Mouse (Mus musculus) embryonic fibroblast, embryonic 13.5 days (primary cell): ENCODE results near the gene Cep295nl. TPM values are rescaled to one million over a fixed set of nuclear protein-coding genes. Genes with fewer than 3 reads are reported as not detected.

ENCODE experiments used
- H3K27ac ChIP-seq: 2 replicates; pipeline ENCODE4 v1.5.1; 2012; ENCODE audit warnings: low read length, control low read depth, inconsistent platforms; ENCODE audit not compliant: insufficient read depth
- H3K4me1 ChIP-seq: 2 replicates; pipeline ENCODE4 v1.6.1; 2011; ENCODE audit warnings: low read length; ENCODE audit not compliant: control insufficient read depth, insufficient read depth
- H3K4me3 ChIP-seq: 2 replicates; pipeline ENCODE4 v1.5.1; 2011; ENCODE audit warnings: mild to moderate bottlenecking, control low read depth, low read length; ENCODE audit not compliant: insufficient read depth
- CTCF ChIP-seq: IDR thresholded peaks from 2 replicates; pipeline ENCODE4 v1.5.1; 2011; ENCODE audit warnings: mild to moderate bottlenecking, control low read depth, low read length, moderate library complexity, borderline replicate concordance; ENCODE audit not compliant: insufficient read depth
- POLR2A ChIP-seq: IDR thresholded peaks from 2 replicates; pipeline ENCODE4 v1.6.1; 2011; ENCODE audit warnings: low read depth, mild to moderate bottlenecking, control low read depth, low read length, moderate library complexity
- polyA plus RNA-seq: library from polyadenylated mRNA; stranded (reverse); fragments of >200 nt; gene quantifications from 2 replicates; pipeline ENCODE4 v1.2.4, GENCODE M21; 2011; ENCODE audit warnings: low read depth; ENCODE audit not compliant: missing spikeins, insufficient read length

Cep295nl gene
- polyA plus RNA-seq, 1 experiment = 5.2 TPM

DNA sequence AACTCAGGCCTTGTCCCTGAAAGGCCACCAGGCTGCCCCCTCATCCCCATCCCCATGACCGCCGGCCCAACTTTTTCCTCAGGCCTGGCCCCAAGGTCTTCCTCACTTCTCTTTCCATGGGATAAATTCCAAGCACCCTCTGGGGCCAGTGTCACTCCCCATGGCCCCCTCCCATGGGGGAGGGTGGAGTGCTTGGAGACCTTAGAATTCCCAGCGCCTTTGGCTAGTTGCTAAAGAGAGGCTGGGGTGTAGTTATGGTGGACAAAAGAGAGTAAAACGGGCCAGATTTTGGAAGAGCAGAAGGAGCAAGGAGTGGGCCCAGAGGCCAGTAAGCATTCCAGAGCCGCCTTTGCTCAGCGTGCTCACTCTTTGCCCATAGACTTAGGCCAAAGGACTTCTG lies 13.3 kb upstream of the Cep295nl start, which contains the start of gene Timp2:
Timp2 (minus strand) TSS at position 101 of the 400 bp plus-strand sequence.
- Histone ChIP-seq H3K27ac (peak within 1 kb of the TSS; percentile 82), H3K4me1 (peaks cover 17% of the 10 kb centered on the region), H3K4me3 (peak within 1 kb of the TSS; percentile 74)
- TF ChIP-seq CTCF (no peak), POLR2A (no peak)

DNA sequence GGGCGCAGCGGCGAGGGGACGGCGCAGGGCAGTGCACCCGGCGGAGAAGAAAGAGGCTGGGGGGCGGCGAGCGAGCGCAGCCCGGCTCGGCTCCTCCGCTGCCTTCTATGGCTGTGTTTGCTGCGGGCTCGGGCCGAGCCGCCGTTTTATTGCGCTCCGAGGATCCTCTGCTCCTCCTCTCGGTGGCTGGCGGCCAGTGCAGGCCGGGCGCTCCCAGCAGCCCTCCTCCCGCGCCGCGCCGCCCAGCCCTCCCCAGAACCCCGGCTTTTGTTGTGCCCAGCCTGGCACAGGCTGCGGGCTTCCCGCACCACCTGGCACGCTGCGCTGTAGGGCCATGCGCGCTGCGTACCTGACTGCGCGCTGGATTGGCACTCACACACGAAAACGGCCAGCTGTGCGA lies 12.9 kb upstream of the Cep295nl start:
- peak; percentile 95 for TF ChIP-seq POLR2A
- no peak for TF ChIP-seq CTCF
- peak overlapping the region; percentile 82 for H3K27ac ChIP-seq
- peak overlapping the region; percentile 74 for H3K4me3 ChIP-seq
- H3K4me1 ChIP-seq = peaks cover 17% of the 10 kb centered on the region

DNA sequence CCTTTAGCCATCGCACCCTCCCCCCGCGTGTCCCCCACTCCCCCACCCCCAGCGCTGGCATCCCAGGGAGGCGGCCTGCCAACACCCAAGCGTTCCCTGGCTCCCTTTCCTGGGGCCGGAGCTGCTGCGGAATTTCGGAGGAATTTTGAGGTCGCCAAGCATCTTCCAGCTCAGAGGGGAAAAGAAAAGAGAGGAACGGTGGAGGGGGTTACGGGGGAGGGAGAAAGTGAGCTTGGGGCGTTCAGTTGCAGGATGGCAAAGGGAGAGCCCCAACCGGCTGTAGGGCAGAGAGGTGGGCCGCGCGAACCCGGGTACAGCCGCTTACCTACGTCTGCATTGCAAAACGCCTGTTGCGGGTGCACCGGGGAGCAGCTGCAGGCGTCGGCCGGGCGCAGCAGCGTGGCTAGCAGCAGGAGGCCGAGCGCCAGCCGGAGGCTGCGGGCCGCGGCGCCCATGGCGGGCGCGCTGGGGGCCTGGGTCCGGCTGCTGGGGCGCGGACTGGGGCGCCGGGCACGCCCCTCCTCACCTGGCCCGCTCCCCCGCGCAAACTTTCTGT lies 12.4 kb upstream of the Cep295nl start:
- peak overlapping the region; percentile 82 for H3K27ac ChIP-seq
- peaks cover 22% of the 10 kb centered on the region; the same call in 1 of the 2 replicates for H3K4me1 ChIP-seq
- peak overlapping the region; percentile 74 for H3K4me3 ChIP-seq
- TF ChIP-seq CTCF (no peak), POLR2A (no peak)

DNA sequence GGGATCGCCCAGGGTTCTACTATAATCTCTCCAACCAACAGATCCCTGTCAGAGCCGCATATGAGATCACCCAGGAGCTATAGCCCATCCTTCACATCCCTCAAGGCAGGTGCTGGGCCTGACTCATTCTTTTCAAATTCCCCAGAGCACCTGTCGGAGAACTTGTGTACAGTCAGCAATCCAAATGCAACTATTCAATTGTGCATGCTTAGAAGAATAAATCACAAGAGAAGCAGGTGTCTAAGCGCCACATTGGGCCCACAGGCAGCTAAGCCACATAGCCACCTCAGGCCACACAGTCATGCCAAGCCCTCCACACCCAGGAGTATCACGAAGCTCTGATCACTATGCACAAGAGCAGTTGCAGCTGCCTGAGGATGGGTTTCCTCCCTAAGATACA lies 7.2 kb upstream of the Cep295nl start:
- peak overlapping the region; percentile 54; the same call in 1 of the 2 replicates for H3K27ac ChIP-seq
- TF ChIP-seq POLR2A = no peak
- no peak for TF ChIP-seq CTCF
- H3K4me1 ChIP-seq = peaks cover 68% of the 10 kb centered on the region
- H3K4me3 ChIP-seq = no peak overlapping the region

DNA sequence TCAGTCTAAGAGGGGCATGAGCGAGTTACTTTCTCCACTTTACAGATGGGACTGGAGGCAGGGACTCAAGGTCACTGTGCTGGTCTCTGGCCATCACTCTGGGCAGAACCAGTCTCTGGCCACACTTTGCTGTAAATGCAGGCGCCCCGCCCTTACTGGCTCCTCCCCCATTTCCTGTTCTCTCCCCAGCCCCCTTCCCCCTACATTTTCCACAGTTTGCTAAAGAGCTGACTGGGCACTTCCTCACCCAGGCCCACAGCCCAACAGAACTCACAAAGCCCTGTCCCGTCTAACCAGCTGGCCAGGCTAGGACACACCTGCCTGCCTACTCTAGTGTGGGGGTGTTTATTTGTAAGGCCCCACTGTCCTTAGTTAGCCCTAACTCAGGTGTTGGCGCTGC lies 6.6 kb upstream of the Cep295nl start:
- H3K4me3 ChIP-seq = no peak overlapping the region
- TF ChIP-seq POLR2A (no peak), CTCF (no peak)
- peaks cover 69% of the 10 kb centered on the region for H3K4me1 ChIP-seq
- H3K27ac ChIP-seq = peak overlapping the region; percentile 70

DNA sequence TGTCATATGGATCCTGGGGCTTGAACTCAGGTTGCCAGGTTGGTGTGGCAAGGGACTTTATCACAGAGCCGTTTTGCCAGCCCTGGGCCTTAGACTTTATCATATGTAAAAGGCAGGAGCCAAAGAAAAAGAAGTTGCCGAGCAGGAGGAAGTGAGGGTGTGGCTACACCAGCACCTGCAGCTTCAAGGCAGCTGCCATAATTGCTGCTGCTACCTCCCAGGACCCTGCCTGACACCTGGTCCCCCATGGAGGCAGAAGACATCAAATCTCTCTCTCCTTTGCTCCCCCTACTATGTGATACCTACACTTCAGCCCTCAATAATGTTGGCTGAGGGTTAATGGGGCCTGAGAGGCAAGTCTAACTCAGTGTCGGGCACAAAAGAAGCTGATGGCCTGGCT lies 6.1 kb upstream of the Cep295nl start:
- no peak overlapping the region for H3K4me3 ChIP-seq
- H3K4me1 ChIP-seq = peaks cover 69% of the 10 kb centered on the region
- peak overlapping the region; percentile 70 for H3K27ac ChIP-seq
- no peak for TF ChIP-seq CTCF
- TF ChIP-seq POLR2A = no peak

DNA sequence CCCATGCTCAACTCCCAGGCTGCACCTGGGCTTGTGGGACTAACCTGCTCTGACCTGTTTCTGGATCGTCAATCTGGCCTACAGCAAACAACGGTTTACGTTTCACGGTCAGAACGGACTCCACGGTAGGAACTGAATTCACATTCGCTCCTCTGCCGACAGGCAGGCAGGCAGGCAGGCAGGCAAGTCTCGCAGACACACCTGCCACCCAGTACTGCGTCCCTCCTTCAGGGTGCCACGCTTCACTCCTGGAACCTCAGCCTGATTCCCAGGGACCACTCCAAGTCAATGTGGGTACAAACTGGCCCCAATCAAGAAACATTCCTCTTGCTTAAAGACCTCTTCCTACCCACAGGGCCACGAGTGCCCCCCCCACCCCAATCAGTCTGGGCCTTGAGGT lies 5.6 kb upstream of the Cep295nl start:
- peaks cover 71% of the 10 kb centered on the region for H3K4me1 ChIP-seq
- no peak overlapping the region for H3K27ac ChIP-seq

DNA sequence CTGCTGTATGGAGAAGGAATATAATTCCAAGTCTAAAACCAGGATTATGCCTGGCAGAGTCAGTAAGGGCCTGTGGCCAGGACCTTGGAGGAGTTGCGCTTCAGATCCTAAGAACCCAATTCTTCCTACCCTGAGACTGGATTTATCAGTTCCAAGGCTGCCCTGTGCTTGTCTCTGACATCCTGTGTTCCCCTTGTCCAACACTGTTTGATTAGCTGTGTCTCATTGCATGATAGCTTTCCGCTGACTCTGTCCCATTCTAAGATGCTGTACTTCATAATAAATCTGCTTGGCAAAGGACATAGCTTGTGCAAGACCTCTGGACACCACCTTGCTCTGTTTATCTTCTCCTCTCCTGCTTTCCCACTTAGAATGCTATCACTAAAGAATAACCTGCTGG lies 5.1 kb upstream of the Cep295nl start:
- no peak overlapping the region for H3K4me3 ChIP-seq
- peak overlapping the region; percentile 51 for H3K27ac ChIP-seq
- TF ChIP-seq CTCF (no peak), POLR2A (no peak)
- H3K4me1 ChIP-seq = peaks cover 71% of the 10 kb centered on the region

More for the DNA sequence above, 5.6 kb upstream of the Cep295nl start:
- H3K4me3 ChIP-seq = no peak overlapping the region
- TF ChIP-seq CTCF (no peak), POLR2A (no peak)

DNA sequence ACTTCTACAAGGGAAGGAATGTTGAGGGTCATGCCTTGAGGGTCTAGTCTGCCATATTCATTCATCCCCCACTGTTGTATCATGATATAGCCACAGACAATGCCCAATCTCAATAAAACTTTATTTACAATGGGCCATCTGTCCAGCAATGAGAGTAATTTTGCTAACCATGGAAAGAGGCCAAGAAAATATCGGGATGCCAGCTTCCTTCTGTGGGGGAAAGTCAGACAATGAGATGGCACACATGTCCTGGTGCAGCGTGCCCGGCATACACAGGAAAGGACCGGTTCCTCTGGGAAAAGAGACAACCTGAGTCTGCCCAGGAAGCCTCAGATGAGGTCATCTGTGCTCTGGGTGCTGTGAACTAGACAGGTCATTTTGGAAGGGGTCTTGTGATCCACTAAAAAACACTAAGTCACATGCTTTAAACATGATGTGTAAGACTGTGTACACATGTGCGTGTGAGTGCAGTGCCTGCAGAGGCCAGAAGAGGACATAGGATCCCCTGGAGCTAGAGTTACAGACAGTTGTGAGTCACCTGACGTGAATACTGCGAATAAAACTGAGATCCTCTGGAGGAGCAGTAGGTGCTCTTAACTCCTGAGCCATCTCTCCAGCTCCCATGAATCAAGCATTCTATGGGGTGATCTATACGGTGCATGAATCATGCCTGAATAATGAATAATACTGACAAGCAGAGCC lies 4.2 kb upstream of the Cep295nl start:
- Histone ChIP-seq H3K4me1 (peaks cover 69% of the 10 kb centered on the region), H3K4me3 (no peak overlapping the region), H3K27ac (peak overlapping the region; percentile 51)
- TF ChIP-seq CTCF = peak; percentile 26; the same call in 1 of the 2 replicates
- TF ChIP-seq POLR2A = no peak

DNA sequence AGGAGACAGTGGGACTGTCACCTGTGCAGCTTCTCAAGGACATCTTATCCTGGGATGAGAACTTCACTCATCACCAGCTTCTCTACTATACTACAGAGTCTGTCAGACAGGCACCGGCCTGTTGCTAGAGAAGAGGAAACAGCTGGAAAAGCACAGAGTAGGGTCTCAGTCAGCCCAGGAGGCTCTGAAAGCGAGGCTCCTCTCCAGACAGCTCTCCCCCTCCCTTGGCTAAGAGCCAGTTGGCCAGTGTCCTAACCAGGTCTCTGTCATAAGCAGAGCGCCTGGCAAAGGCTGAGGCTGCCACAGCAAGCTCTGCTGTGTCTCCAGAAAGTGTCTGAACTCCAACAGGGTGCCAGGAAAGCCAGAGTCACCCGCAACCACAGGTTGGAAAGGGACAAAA lies 3.4 kb upstream of the Cep295nl start:
- TF ChIP-seq CTCF (no peak), POLR2A (no peak)
- H3K4me1 ChIP-seq = peaks cover 63% of the 10 kb centered on the region
- no peak overlapping the region for H3K27ac ChIP-seq
- H3K4me3 ChIP-seq = no peak overlapping the region
